ENCODE assay signal across 27 mouse cellular contexts in genomic region chr3:51762900-51763299, GRCm38 (mm10).
DNase-seq lines count a peak whose midpoint lies in the region; ATAC-seq lines count a peak whose summit lies in the region.
"Had no signal": no experiment of that assay in that cellular context is flagged by ENCODE, and none has a peak within 500 bp of the region (broad histone marks: within the 10 kb centered on the region; RNA-seq: fewer than 3 reads in every experiment).

No protein-coding gene starts in this region.

- no peaks in the 10 kb centered on the region for H3K27me3 ChIP-seq in forebrain, embryonic 15.5 days
- H3K27me3 ChIP-seq in hindbrain, embryonic 16.5 days (replicated peaks; ENCODE audit: control insufficient read depth, insufficient read depth, low read length): no peaks in the 10 kb centered on the region
- no peaks in the 10 kb centered on the region for H3K27me3 ChIP-seq in midbrain, embryonic 14.5 days (ENCODE audit: control insufficient read depth, insufficient read depth, low read length)
- H3K27me3 ChIP-seq: intestine, embryonic 15.5 days; limb, embryonic 12.5 days; stomach, embryonic 15.5 days had no signal

- H3K27ac ChIP-seq in forebrain, embryonic 15.5 days (replicated peaks): peak overlapping the region; percentile 37; the same call in 1 of the 2 replicates
- peak overlapping the region; percentile 64 for H3K27ac ChIP-seq in hindbrain, embryonic 16.5 days (ENCODE audit: low read depth, low read length)
- H3K27ac ChIP-seq in midbrain, embryonic 14.5 days (replicated peaks; ENCODE audit: low read depth, low read length): peak overlapping the region; percentile 75
- H3K27ac ChIP-seq: heart, embryonic 10.5 days; intestine, embryonic 15.5 days; limb, embryonic 12.5 days; macrophage; stomach, embryonic 15.5 days had no signal

- no peak overlapping the region for H3K9ac ChIP-seq in forebrain, embryonic 15.5 days (replicated peaks)
- H3K9ac ChIP-seq in hindbrain, embryonic 16.5 days (ENCODE audit: low read depth, low read length): no peak overlapping the region
- no peak overlapping the region for H3K9ac ChIP-seq in midbrain, embryonic 14.5 days (replicated peaks; ENCODE audit: low read length)
- H3K9ac ChIP-seq: intestine, embryonic 15.5 days; limb, embryonic 12.5 days; liver, postnatal 0 days; stomach, embryonic 15.5 days had no signal

- WGBS in forebrain, embryonic 15.5 days: 91% methylated on average over 10 of the region's 10 CpGs
- WGBS in hindbrain, embryonic 16.5 days: 85% methylated on average over 10 of the region's 10 CpGs
- WGBS in midbrain, embryonic 14.5 days: 94% methylated on average over 10 of the region's 10 CpGs

- peak; percentile 53 for DNase-seq in heart, adult 11 months
- no peak for DNase-seq in heart, adult 18-20 months
- DNase-seq in midbrain, embryonic 14.5 days: no peak
- DNase-seq in adipocyte (ENCODE audit: low spot score): no peak
- DNase-seq in urinary bladder, postnatal 36 days (ENCODE audit: low spot score in 2 of 2): no peak
- DNase-seq: cerebellum, adult 11 months; cerebellum, postnatal 14 days; gastrocnemius, postnatal 36 days; heart, postnatal 4 days; kidney, adult 9 months; kidney, postnatal 25 days; layer of hippocampus, postnatal 36 days; liver, postnatal 0 days; right cerebral cortex, adult 18-20 months; thymus, adult 2 months; thymus, postnatal 4 days had no signal

- H3K9me3 ChIP-seq in forebrain, embryonic 15.5 days: no peaks in the 10 kb centered on the region
- H3K9me3 ChIP-seq in hindbrain, embryonic 16.5 days (ENCODE audit: control insufficient read depth, low read length): no peaks in the 10 kb centered on the region
- no peaks in the 10 kb centered on the region for H3K9me3 ChIP-seq in midbrain, embryonic 14.5 days (ENCODE audit: control insufficient read depth, low read length)
- H3K9me3 ChIP-seq: heart, embryonic 10.5 days; intestine, embryonic 15.5 days; limb, embryonic 12.5 days; stomach, embryonic 15.5 days had no signal

- ATAC-seq in forebrain, embryonic 15.5 days (replicated peaks): no peak
- ATAC-seq in hindbrain, embryonic 16.5 days: peak; percentile 34
- no peak for ATAC-seq in midbrain, embryonic 14.5 days (ENCODE audit: low FRiP score, low TSS enrichment)
- ATAC-seq in erythroid progenitor cell, adult 5-6 weeks (replicated peaks; ENCODE audit: low FRiP score, poor library complexity, severe bottlenecking): no peak
- ATAC-seq: CD4-positive, CD25-positive, alpha-beta regulatory T cell, adult 4 months; intestine, embryonic 15.5 days; liver, postnatal 0 days; lung, postnatal 0 days had no signal

- H3K4me2 ChIP-seq in forebrain, embryonic 15.5 days (replicated peaks): no peak overlapping the region
- H3K4me2 ChIP-seq in hindbrain, embryonic 16.5 days (ENCODE audit: low read length): no peak overlapping the region
- no peak overlapping the region for H3K4me2 ChIP-seq in midbrain, embryonic 14.5 days (ENCODE audit: low read length)
- H3K4me2 ChIP-seq: intestine, embryonic 15.5 days; limb, embryonic 12.5 days; liver, embryonic 11.5 days; stomach, embryonic 15.5 days had no signal

- H3K4me3 ChIP-seq in forebrain, embryonic 15.5 days: no peak overlapping the region
- no peak overlapping the region for H3K4me3 ChIP-seq in hindbrain, embryonic 16.5 days (ENCODE audit: low read length)
- no peak overlapping the region for H3K4me3 ChIP-seq in midbrain, embryonic 14.5 days (replicated peaks; ENCODE audit: low read depth, low read length)
- H3K4me3 ChIP-seq: heart, embryonic 10.5 days; intestine, embryonic 15.5 days; limb, embryonic 12.5 days; stomach, embryonic 15.5 days had no signal

- peaks cover 7% of the 10 kb centered on the region; the same call in 1 of the 2 replicates for H3K4me1 ChIP-seq in forebrain, embryonic 15.5 days
- H3K4me1 ChIP-seq in hindbrain, embryonic 16.5 days (ENCODE audit: control insufficient read depth, insufficient read depth, low read depth, low read length): peaks cover 7% of the 10 kb centered on the region
- H3K4me1 ChIP-seq in midbrain, embryonic 14.5 days (ENCODE audit: control insufficient read depth, insufficient read depth, low read length): peaks cover 18% of the 10 kb centered on the region
- H3K4me1 ChIP-seq: stomach, embryonic 15.5 days had no signal

- H3K36me3 ChIP-seq in forebrain, embryonic 15.5 days: no peaks in the 10 kb centered on the region
- H3K36me3 ChIP-seq in hindbrain, embryonic 16.5 days (ENCODE audit: control insufficient read depth, insufficient read depth, low read length): no peaks in the 10 kb centered on the region
- H3K36me3 ChIP-seq in midbrain, embryonic 14.5 days (ENCODE audit: control insufficient read depth, insufficient read depth, low read length): no peaks in the 10 kb centered on the region
- H3K36me3 ChIP-seq: heart, embryonic 10.5 days; intestine, embryonic 15.5 days; limb, embryonic 12.5 days; stomach, embryonic 15.5 days had no signal
